Mouse (Mus musculus): ENCODE results near the gene Polh. TPM values are rescaled to one million over a fixed set of nuclear protein-coding genes. Genes with fewer than 3 reads are reported as not detected.

Polh gene
- total and polyA plus RNA-seq, 3 experiments, result 22.2 to 30.8 TPM; not detected in 1

DNA sequence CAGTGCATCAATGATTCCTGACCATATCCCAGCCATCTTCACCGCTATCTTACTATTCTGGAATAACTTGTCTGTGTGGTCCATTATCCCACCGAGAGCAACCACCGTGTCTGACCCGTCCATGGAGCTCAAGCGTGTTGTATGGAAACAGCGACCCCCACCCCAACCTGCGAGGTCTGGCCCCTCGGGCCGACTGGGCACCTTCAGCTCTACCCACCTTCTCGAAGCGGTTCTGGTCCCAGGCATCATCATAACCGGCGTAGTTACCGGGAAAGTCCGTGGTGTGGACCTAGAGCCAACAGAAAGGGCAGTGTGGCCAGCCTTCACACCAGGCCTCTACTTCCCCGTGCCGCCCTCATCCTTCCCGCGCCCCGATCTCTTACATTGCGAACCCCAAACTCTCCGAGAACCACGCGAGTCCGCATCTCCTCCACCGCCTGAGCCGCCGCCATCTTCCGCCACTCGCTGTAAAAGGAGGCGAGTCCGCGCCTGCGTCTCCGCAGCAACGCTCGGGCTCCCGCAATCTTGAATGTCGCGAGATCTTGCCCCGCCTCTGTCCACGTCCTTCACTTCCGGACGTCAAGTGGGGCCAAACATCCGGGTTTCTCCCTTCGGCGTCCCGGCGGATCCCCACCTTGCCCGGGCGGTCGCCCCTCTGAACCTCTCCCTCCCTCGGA lies 45.2 kb upstream of the Polh start, which contains the start of the genes Polr1c and Yipf3:
Polr1c (minus strand) TSS at position 543 of the 677 bp plus-strand sequence.
Yipf3 (plus strand) TSS at position 569 of the 677 bp plus-strand sequence.
- Histone ChIP-seq H3K9ac (ENCODE audit: control insufficient read depth, low read depth, low read length, poor library complexity, severe bottlenecking) (peak within 1 kb of the TSS; percentile 89), H3K27ac (ENCODE audit: control insufficient read depth, low read depth, low read length) (peak within 1 kb of the TSS; percentile 48), H3K9me3 (replicated peaks; ENCODE audit: insufficient read depth, low read length) (no peaks in the 10 kb centered on the region), H3K36me3 (ENCODE audit: control insufficient read depth in 1 of 2, insufficient read depth in 2 of 2, low read length in 2 of 2) (peaks cover 3 to 14% of the 10 kb centered on the region in 2 experiments; a peak in 3 of 4 replicates), H3K27me3 (ENCODE audit: control insufficient read depth in 1 of 2, insufficient read depth in 2 of 2, low read length in 2 of 2) (no peaks in the 10 kb centered on the region), H3K4me3 (ENCODE audit: control insufficient read depth in 1 of 2, insufficient read depth in 1 of 2, low read depth in 2 of 2, low read length in 2 of 2) (peak within 1 kb of the TSS; percentile 89 to 91), H3K4me1 (ENCODE audit: control insufficient read depth in 1 of 2, insufficient read depth in 2 of 2, low read length in 2 of 2) (peaks cover 0 to 14% of the 10 kb centered on the region in 2 experiments; a peak in 2 of 4 replicates), H3K79me2 (ENCODE audit: control insufficient read depth, insufficient read depth, low read length, poor library complexity) (peaks cover 29% of the 10 kb centered on the region)
- DNase-seq (ENCODE audit: low read depth, low spot score), result peak; percentile 96
- TF ChIP-seq GABPA (IDR thresholded peaks at IDR 0.05; ENCODE audit: low read depth, low read length), result no peak
- 0 out of 2 replicates have a peak, but pooled peaks have one; percentile 46 for TF ChIP-seq ZKSCAN1 (IDR thresholded peaks at IDR 0.05; ENCODE audit: low read depth, low read length)
- TF ChIP-seq TCF12 (IDR thresholded peaks at IDR 0.05; ENCODE audit: low read depth, low read length), result peak; percentile 56
- TF ChIP-seq POLR2AphosphoS2 (IDR thresholded peaks at IDR 0.05; ENCODE audit: low read length), result no peak; the same call in 1 of the 2 replicates
- no peak for TF ChIP-seq MEF2A (IDR thresholded peaks at IDR 0.05; ENCODE audit: extremely low read depth, insufficient replicate concordance, low read depth, low read length, poor library complexity, severe bottlenecking)
- TF ChIP-seq USF2 (IDR thresholded peaks at IDR 0.05; ENCODE audit: borderline replicate concordance in 1 of 2, insufficient read depth in 1 of 2, low read depth in 1 of 2, low read length in 2 of 2), result no peak
- peak; percentile 75 for TF ChIP-seq TBP (IDR thresholded peaks at IDR 0.05; ENCODE audit: low read depth, low read length)
- no peak for TF ChIP-seq BHLHE40 (IDR thresholded peaks at IDR 0.05; ENCODE audit: borderline replicate concordance, low read depth, low read length)
- TF ChIP-seq CHD2 (IDR thresholded peaks at IDR 0.05; ENCODE audit: low read length), result peak; percentile 98
- TF ChIP-seq USF1 (IDR thresholded peaks at IDR 0.05; ENCODE audit: low read depth, low read length), result 0 out of 2 replicates have a peak, but pooled peaks have one; percentile 14
- 0 out of 2 replicates have a peak, but pooled peaks have one; percentile 43 for TF ChIP-seq MAX (IDR thresholded peaks at IDR 0.05; ENCODE audit: low read length)
- peak; percentile 69 for TF ChIP-seq MXI1 (IDR thresholded peaks at IDR 0.05; ENCODE audit: low read depth, low read length)
- TF ChIP-seq NELFE (IDR thresholded peaks at IDR 0.05; ENCODE audit: low read depth, low read length), result peak; percentile 91
- no peak for TF ChIP-seq JUND (IDR thresholded peaks at IDR 0.05; ENCODE audit: low read depth, low read length)
- peak; percentile 80 to 92 for TF ChIP-seq POLR2A (IDR thresholded peaks at IDR 0.05; ENCODE audit: control insufficient read depth in 1 of 2, insufficient read depth in 1 of 2, low read depth in 1 of 2, low read length in 2 of 2, poor library complexity in 1 of 2)
- no peak; the same call in 1 of the 2 replicates for TF ChIP-seq KAT2A (conservative IDR thresholded peaks at IDR 0.05; ENCODE audit: low read depth, low read length)
- TF ChIP-seq CTCF (IDR thresholded peaks at IDR 0.05 in 2 of 3, conservative IDR thresholded peaks at IDR 0.05 in 1 of 3; ENCODE audit: control insufficient read depth in 1 of 3, insufficient read depth in 1 of 3, low read depth in 2 of 3, low read length in 3 of 3, poor library complexity in 1 of 3, severe bottlenecking in 1 of 3), result no peak
- TF ChIP-seq NRF1 (IDR thresholded peaks at IDR 0.05; ENCODE audit: insufficient read depth, low read depth, low read length, poor library complexity, severe bottlenecking), result peak; percentile 76
- 0 out of 2 replicates have a peak, but pooled peaks have one; percentile 33 for TF ChIP-seq CHD1 (IDR thresholded peaks at IDR 0.05; ENCODE audit: low read depth, low read length)
- 0 out of 4 replicates have a peak, but pooled peaks of 1 of the 2 experiments have one; percentile 4 for TF ChIP-seq EP300 (IDR thresholded peaks at IDR 0.05; ENCODE audit: low read depth in 1 of 2, low read length in 2 of 2)
- TF ChIP-seq GATA1 (IDR thresholded peaks at IDR 0.05; ENCODE audit: low read depth, low read length), result no peak
- no peak for TF ChIP-seq SMC3 (IDR thresholded peaks at IDR 0.05; ENCODE audit: low read depth, low read length)
- peak; percentile 75; the same call in 1 of the 2 replicates for TF ChIP-seq ZMIZ1 (IDR thresholded peaks at IDR 0.05; ENCODE audit: low read depth, low read length)
- TF ChIP-seq MYC (IDR thresholded peaks at IDR 0.05; ENCODE audit: low read depth, low read length), result no peak
- no peak; the same call in 1 of the 2 replicates for TF ChIP-seq SIN3A (IDR thresholded peaks at IDR 0.05; ENCODE audit: low read length)
- TF ChIP-seq MAFK (IDR thresholded peaks at IDR 0.05; ENCODE audit: borderline replicate concordance, low read depth, low read length), result no peak
- TF ChIP-seq ETS1 (IDR thresholded peaks at IDR 0.05; ENCODE audit: low read depth, low read length), result 0 out of 2 replicates have a peak, but pooled peaks have one; percentile 24
- TF ChIP-seq HCFC1 (IDR thresholded peaks at IDR 0.05; ENCODE audit: low read depth, low read length), result peak; percentile 89
- no peak for TF ChIP-seq E2F4 (IDR thresholded peaks at IDR 0.05; ENCODE audit: borderline replicate concordance, low read depth, low read length)
- 0 out of 2 replicates have a peak, but pooled peaks have one; percentile 6 for TF ChIP-seq POLR2AphosphoS5 (IDR thresholded peaks at IDR 0.05; ENCODE audit: borderline replicate concordance, low read depth, low read length)
- TF ChIP-seq ZNF384 (IDR thresholded peaks at IDR 0.05; ENCODE audit: low read depth, low read length), result no peak
- no peak for TF ChIP-seq TAL1 (IDR thresholded peaks at IDR 0.05; ENCODE audit: low read length)
- TF ChIP-seq UBTF (IDR thresholded peaks at IDR 0.05; ENCODE audit: borderline replicate concordance, insufficient read depth, low read depth, low read length), result 0 out of 2 replicates have a peak, but pooled peaks have one; percentile 59
- peak; percentile 89 for TF ChIP-seq ELF1 (IDR thresholded peaks at IDR 0.05; ENCODE audit: low read depth, low read length)
- no peak for TF ChIP-seq RAD21 (IDR thresholded peaks at IDR 0.05; ENCODE audit: low read depth, low read length)
